In genomic region chr17:66206074-66206473, GRCm38 (mm10) we compare ENCODE assay signal across 28 mouse cellular contexts.
"Had no signal": no experiment of that assay in that cellular context is flagged by ENCODE, and none has a peak within 500 bp of the region (broad histone marks: within the 10 kb centered on the region; RNA-seq: fewer than 3 reads in every experiment).

No protein-coding gene starts in this region.

- H3K4me3 ChIP-seq: embryonic facial prominence, embryonic 10.5 days; embryonic facial prominence, embryonic 12.5 days; embryonic facial prominence, embryonic 13.5 days; embryonic facial prominence, embryonic 15.5 days; erythroblast, embryonic 14.5 days; forebrain, embryonic 10.5 days; forebrain, embryonic 12.5 days; forebrain, embryonic 13.5 days; forebrain, embryonic 15.5 days; gastrocnemius, adult 2 months; heart, adult 2 months had no signal

- ATAC-seq: forebrain, embryonic 13.5 days; forebrain, embryonic 14.5 days; forebrain, embryonic 15.5 days; forebrain, embryonic 16.5 days; forebrain, postnatal 0 days had no signal

- DNase-seq: cerebellum, adult 2 months; cerebellum, adult 8-10 months; cerebellum, adult 9-10 months; cerebellum, adult 9-11 months; cerebellum, postnatal 10 days; cerebellum, postnatal 14 days; cerebellum, postnatal 25 days; cerebellum, postnatal 36 days; embryo, embryonic 11 days; forebrain, postnatal 0 days; gastrocnemius, adult 2 months; gastrocnemius, postnatal 10 days; gastrocnemius, postnatal 14 days; gastrocnemius, postnatal 25 days; gastrocnemius, postnatal 36 days; heart, adult 18-20 months; heart, adult 2 months had no signal

- H3K27me3 ChIP-seq: embryonic facial prominence, embryonic 12.5 days; embryonic facial prominence, embryonic 13.5 days; embryonic facial prominence, embryonic 15.5 days; forebrain, embryonic 12.5 days; forebrain, embryonic 13.5 days; forebrain, embryonic 15.5 days had no signal

- H3K4me2 ChIP-seq: embryonic facial prominence, embryonic 12.5 days; embryonic facial prominence, embryonic 13.5 days; embryonic facial prominence, embryonic 15.5 days; forebrain, embryonic 12.5 days; forebrain, embryonic 13.5 days; forebrain, embryonic 15.5 days had no signal

- H3K9ac ChIP-seq: embryonic facial prominence, embryonic 12.5 days; embryonic facial prominence, embryonic 13.5 days; embryonic facial prominence, embryonic 15.5 days; forebrain, embryonic 12.5 days; forebrain, embryonic 13.5 days; forebrain, embryonic 15.5 days; forebrain, postnatal 0 days had no signal

- H3K4me1 ChIP-seq: embryonic facial prominence, embryonic 10.5 days; embryonic facial prominence, embryonic 12.5 days; embryonic facial prominence, embryonic 13.5 days; embryonic facial prominence, embryonic 15.5 days; forebrain, embryonic 10.5 days; forebrain, embryonic 12.5 days; forebrain, embryonic 13.5 days; forebrain, embryonic 15.5 days had no signal

- H3K9me3 ChIP-seq: embryonic facial prominence, embryonic 10.5 days; embryonic facial prominence, embryonic 12.5 days; embryonic facial prominence, embryonic 13.5 days; embryonic facial prominence, embryonic 15.5 days; forebrain, embryonic 10.5 days; forebrain, embryonic 12.5 days; forebrain, embryonic 13.5 days; forebrain, embryonic 15.5 days had no signal

- H3K27ac ChIP-seq: embryonic facial prominence, embryonic 10.5 days; embryonic facial prominence, embryonic 12.5 days; embryonic facial prominence, embryonic 13.5 days; embryonic facial prominence, embryonic 15.5 days; forebrain, embryonic 10.5 days; forebrain, embryonic 12.5 days; forebrain, embryonic 13.5 days; forebrain, embryonic 15.5 days; gastrocnemius, adult 2 months; heart, adult 2 months had no signal

- H3K36me3 ChIP-seq: embryonic facial prominence, embryonic 10.5 days; embryonic facial prominence, embryonic 12.5 days; embryonic facial prominence, embryonic 13.5 days; embryonic facial prominence, embryonic 15.5 days; forebrain, embryonic 10.5 days; forebrain, embryonic 12.5 days; forebrain, embryonic 15.5 days had no signal
